Mouse (Mus musculus): ENCODE results near the gene Wnt5a.

DNA sequence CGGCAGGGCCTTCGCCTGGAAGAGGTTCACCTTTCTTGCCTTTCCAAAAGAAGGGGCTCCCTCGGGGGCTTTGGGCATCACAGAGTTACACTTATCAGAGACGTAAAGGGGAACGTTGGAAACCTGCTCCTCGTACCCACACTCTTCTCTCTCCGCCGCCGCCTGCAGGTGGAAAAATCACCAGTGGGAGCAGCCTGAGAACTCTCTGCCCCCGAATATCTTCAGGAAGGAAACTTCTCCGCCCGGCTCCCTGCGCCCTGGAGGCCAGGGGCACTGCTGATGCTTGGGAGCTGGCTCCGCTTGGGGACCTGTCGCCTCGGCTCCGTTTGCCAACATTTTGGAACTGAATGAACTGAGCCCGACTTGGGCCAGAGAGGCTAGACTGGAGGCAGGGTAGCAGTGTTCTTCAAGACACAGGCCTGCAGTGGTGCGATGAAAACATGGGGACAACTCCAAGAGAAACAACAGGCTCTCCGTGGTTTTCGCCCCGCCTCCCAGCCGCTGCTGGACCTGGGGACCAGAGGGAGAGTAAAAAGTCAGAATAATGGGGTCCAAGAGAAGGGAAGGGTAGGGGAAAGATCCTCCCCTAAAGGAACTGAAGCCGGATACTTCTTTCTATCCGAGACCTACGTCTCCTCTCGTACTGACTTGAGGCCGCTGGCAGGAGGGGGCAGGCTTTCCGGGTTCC lies 5.9 kb downstream of the Wnt5a start:
- TF ChIP-seq CTCF (IDR thresholded peaks at IDR 0.05; ENCODE audit: extremely low read depth, insufficient read length, insufficient replicate concordance, low read depth, low read length): no peak
- no peak for TF ChIP-seq POLR2A (IDR thresholded peaks at IDR 0.05; ENCODE audit: low read depth, low read length)
